Comparison of ENCODE assay signal across 8 mouse cellular contexts in genomic region chr16:20693111-20693701, GRCm38 (mm10). TPM values are rescaled to one million over a fixed set of nuclear protein-coding genes. Genes with fewer than 3 reads are reported as not detected.
DNase-seq lines count a peak whose midpoint lies in the region; ATAC-seq and TF ChIP-seq lines count a peak whose summit lies in the region.

Gene Fam131a (plus strand): TSS chr16:20693241.

- TF ChIP-seq EP300 in MEL (IDR thresholded peaks at IDR 0.05; ENCODE audit: low read depth in 1 of 2, low read length in 2 of 2) = no peak

- under 1% methylated on average over 37 of the region's 37 CpGs for WGBS in neural tube, embryonic 15.5 days
- WGBS in thymus, adult 2 months = 3% methylated on average over 37 of the region's 37 CpGs

- H3K9ac ChIP-seq in MEL (ENCODE audit: control insufficient read depth, low read depth, low read length, poor library complexity, severe bottlenecking) = no peak within 1 kb of the TSS
- H3K9ac ChIP-seq in neural tube, embryonic 15.5 days (replicated peaks) = peak within 1 kb of the TSS; percentile 82

- no peak for TF ChIP-seq CTCF in MEL (IDR thresholded peaks at IDR 0.05 in 2 of 3, conservative IDR thresholded peaks at IDR 0.05 in 1 of 3; ENCODE audit: control insufficient read depth in 1 of 3, insufficient read depth in 1 of 3, low read depth in 2 of 3, low read length in 3 of 3, poor library complexity in 1 of 3, severe bottlenecking in 1 of 3)
- TF ChIP-seq CTCF in layer of hippocampus, adult 2 months (conservative IDR thresholded peaks at IDR 0.05) = no peak
- TF ChIP-seq CTCF in thymus, adult 2 months (IDR thresholded peaks at IDR 0.05; ENCODE audit: borderline replicate concordance, control insufficient read depth, extremely low read depth, insufficient read depth, low read length, poor library complexity) = no peak

- H3K4me1 ChIP-seq in MEL (ENCODE audit: control insufficient read depth in 1 of 2, insufficient read depth in 2 of 2, low read length in 2 of 2) = no peaks in the 10 kb centered on the region
- H3K4me1 ChIP-seq in neural tube, embryonic 15.5 days = peaks cover 48% of the 10 kb centered on the region
- H3K4me1 ChIP-seq in thymus, adult 2 months (replicated peaks; ENCODE audit: control insufficient read depth, insufficient read depth, low read length) = peaks cover 14% of the 10 kb centered on the region

- peak; percentile 79 for ATAC-seq in frontal cortex, adult (ENCODE audit: low TSS enrichment)
- peak; percentile 94 for ATAC-seq in neural tube, embryonic 15.5 days (ENCODE audit: low FRiP score)

- no peaks in the 10 kb centered on the region for H3K27me3 ChIP-seq in MEL (ENCODE audit: control insufficient read depth in 1 of 2, insufficient read depth in 2 of 2, low read length in 2 of 2)
- H3K27me3 ChIP-seq in neural tube, embryonic 15.5 days (replicated peaks) = no peaks in the 10 kb centered on the region
- no peaks in the 10 kb centered on the region; the same call in 1 of the 2 replicates for H3K27me3 ChIP-seq in thymus, adult 2 months (ENCODE audit: control insufficient read depth, insufficient read depth, low read length)

- no peak for TF ChIP-seq RAD21 in MEL (IDR thresholded peaks at IDR 0.05; ENCODE audit: low read depth, low read length)

- DNase-seq in MEL (ENCODE audit: low read depth, low spot score) = no peak
- peak; percentile 95 for DNase-seq in cerebellum, adult 9-10 months
- DNase-seq in heart, postnatal 4 days = peak; percentile 93
- peak; percentile 96 to 97 for DNase-seq in layer of hippocampus, adult 2 months (ENCODE audit: low spot score in 2 of 2)
- DNase-seq in lung, adult 18-20 months = peak; percentile 91 to 94
- peak; percentile 85 for DNase-seq in thymus, adult 2 months

- H3K27ac ChIP-seq in MEL (ENCODE audit: control insufficient read depth, low read depth, low read length) = no peak within 1 kb of the TSS
- H3K27ac ChIP-seq in layer of hippocampus, adult 2 months = peak within 1 kb of the TSS; percentile 98
- H3K27ac ChIP-seq in neural tube, embryonic 15.5 days (replicated peaks) = peak within 1 kb of the TSS; percentile 98
- no peak within 1 kb of the TSS for H3K27ac ChIP-seq in thymus, adult 2 months (ENCODE audit: control insufficient read depth, insufficient read depth, low read length)

- H3K4me2 ChIP-seq in neural tube, embryonic 15.5 days = peak within 1 kb of the TSS; percentile 88

- H3K4me3 ChIP-seq in MEL (ENCODE audit: control insufficient read depth in 1 of 2, insufficient read depth in 1 of 2, low read depth in 2 of 2, low read length in 2 of 2) = no peak within 1 kb of the TSS
- peak within 1 kb of the TSS; percentile 79 for H3K4me3 ChIP-seq in layer of hippocampus, adult 2 months
- peak within 1 kb of the TSS; percentile 71 for H3K4me3 ChIP-seq in neural tube, embryonic 15.5 days (replicated peaks)
- peak within 1 kb of the TSS; percentile 53 for H3K4me3 ChIP-seq in thymus, adult 2 months (ENCODE audit: control insufficient read depth, insufficient read depth, low read length)

- H3K79me2 ChIP-seq in MEL (ENCODE audit: control insufficient read depth, insufficient read depth, low read length, poor library complexity) = no peaks in the 10 kb centered on the region

- H3K36me3 ChIP-seq in MEL (ENCODE audit: control insufficient read depth in 1 of 2, insufficient read depth in 2 of 2, low read length in 2 of 2) = peaks cover 5 to 16% of the 10 kb centered on the region in 2 experiments; a peak in 3 of 4 replicates
- peaks cover 40% of the 10 kb centered on the region for H3K36me3 ChIP-seq in neural tube, embryonic 15.5 days
- peaks cover 22% of the 10 kb centered on the region for H3K36me3 ChIP-seq in thymus, adult 2 months (ENCODE audit: control insufficient read depth, insufficient read depth, low read length)

- H3K9me3 ChIP-seq in MEL (replicated peaks; ENCODE audit: insufficient read depth, low read length) = no peaks in the 10 kb centered on the region
- H3K9me3 ChIP-seq in neural tube, embryonic 15.5 days (replicated peaks) = no peaks in the 10 kb centered on the region

- peak in 1 of 2 experiments; percentile 45; a peak in 1 of 4 replicates for TF ChIP-seq POLR2A in MEL (IDR thresholded peaks at IDR 0.05; ENCODE audit: control insufficient read depth in 1 of 2, insufficient read depth in 1 of 2, low read depth in 1 of 2, low read length in 2 of 2, poor library complexity in 1 of 2)
- TF ChIP-seq POLR2A in thymus, adult 2 months (IDR thresholded peaks at IDR 0.05; ENCODE audit: control insufficient read depth, extremely low read depth, insufficient read depth, low read length, poor library complexity) = no peak

TF ChIP-seq in MEL, 35 proteins besides CTCF, POLR2A, EP300 and RAD21:
- TF ChIP-seq UBTF (IDR thresholded peaks at IDR 0.05; ENCODE audit: borderline replicate concordance, insufficient read depth, low read depth, low read length) = no peak
- TF ChIP-seq POLR2AphosphoS2 (IDR thresholded peaks at IDR 0.05; ENCODE audit: low read length) = 0 out of 2 replicates have a peak, but pooled peaks have one; percentile 67

RNA-seq across cellular contexts. Expression of gene Fam131a, which starts in this region (rescaled TPM):
- not detected in 2 replicates for total RNA-seq in MEL (2012; rRNA removed)
- polyA plus RNA-seq in MEL (2012; ENCODE audit: insufficient read depth in 1 of 2, insufficient read length in 2 of 2, low read depth in 1 of 2, low replicate concordance in 2 of 2, missing spikeins in 1 of 2) = not detected
- 10 to 100 TPM in 1 of 2 experiments, 1 to 10 TPM in 1; 10.0 to 13.8 TPM for total RNA-seq in heart, postnatal 4 days (2021)
- 100 to 1,000 TPM; 450 to 457 TPM for total RNA-seq in layer of hippocampus, adult 2 months (2021)
- polyA plus RNA-seq in neural tube, embryonic 15.5 days (2015; fragmentation: Nextera tagmentation; extraction: Ambion mirVana) = 42.2 and 48.6 TPM in 2 replicates
- polyA plus RNA-seq in thymus, adult 2 months (2012; rRNA removed) = 6.9 and 8.9 TPM in 2 replicates

Comparison
In these comparisons a context has a peak if more than half of its experiments do, and no peak if none do; other contexts are left out.
1. RNA of gene Fam131a (total RNA-seq): 450 to 457 TPM in layer of hippocampus, adult 2 months; 10.0 to 13.8 TPM in heart, postnatal 4 days and not detected in MEL; every median in the first group is over 10 times any median in the second.
2. H3K27ac ChIP-seq: peak in layer of hippocampus, adult 2 months (single experiment) and neural tube, embryonic 15.5 days (single experiment); none in MEL (single experiment) and thymus, adult 2 months (single experiment).
3. H3K4me3 ChIP-seq: peak in layer of hippocampus, adult 2 months (single experiment), neural tube, embryonic 15.5 days (single experiment) and thymus, adult 2 months (single experiment); none in MEL (0 of 2).